Mouse (Mus musculus) C2C12 (cell line): ENCODE results near the gene Mrvi1. TPM values are rescaled to one million over a fixed set of nuclear protein-coding genes. Genes with fewer than 3 reads are reported as not detected.

Experiments used
- H3K27me3 ChIP-seq: one replicate; pipeline ENCODE4 v1.6.1; 2011; ENCODE audit not compliant: control insufficient read depth, insufficient read depth, insufficient read length
- H3K36me3 ChIP-seq: one replicate; pipeline ENCODE4 v1.6.1; 2011; ENCODE audit not compliant: control insufficient read depth, insufficient read depth
- H3K4me3 ChIP-seq: one replicate; pipeline ENCODE4 v1.5.1; 2011; ENCODE audit warnings: mild to moderate bottlenecking, control low read depth; ENCODE audit not compliant: poor library complexity, insufficient read depth, severe bottlenecking
- H3K79me2 ChIP-seq: one replicate; pipeline ENCODE4 v1.6.1; 2011; ENCODE audit not compliant: control insufficient read depth, insufficient read depth
- H3K79me3 ChIP-seq: one replicate; pipeline ENCODE4 v1.6.1; 2011; ENCODE audit warnings: low read depth, control low read depth
- H3ac ChIP-seq: one replicate; pipeline ENCODE3; 2011; ENCODE audit warnings: low read depth; ENCODE audit not compliant: control insufficient read depth, insufficient read length
- CEBPB ChIP-seq: IDR thresholded peaks from one replicate; pipeline ENCODE4 v1.6.1; 2011; ENCODE audit warnings: low read depth, mild to moderate bottlenecking, control low read depth, moderate library complexity
- CTCF ChIP-seq: IDR thresholded peaks from one replicate; pipeline ENCODE4 v1.5.1; 2011; ENCODE audit not compliant: control insufficient read depth, insufficient read depth, insufficient read length
- FOSL1 ChIP-seq: IDR thresholded peaks from one replicate; pipeline ENCODE4 v1.8.0; 2011; ENCODE audit warnings: mild to moderate bottlenecking, low read length; ENCODE audit not compliant: poor library complexity, insufficient read depth, severe bottlenecking
- MAX ChIP-seq: IDR thresholded peaks from one replicate; pipeline ENCODE4 v1.6.1; 2011; ENCODE audit warnings: mild to moderate bottlenecking, control low read depth
- MYOD1 ChIP-seq: IDR thresholded peaks from one replicate; pipeline ENCODE4 v1.6.1; 2011; ENCODE audit warnings: low read depth; ENCODE audit not compliant: control insufficient read depth, insufficient read length
- MYOG ChIP-seq: IDR thresholded peaks from one replicate; pipeline ENCODE4 v1.6.1; 2011; ENCODE audit not compliant: control insufficient read depth, insufficient read length; ENCODE audit errors: extremely low read depth
- USF1 ChIP-seq: IDR thresholded peaks from one replicate; pipeline ENCODE4 v1.6.1; 2011; ENCODE audit warnings: low read depth, mild to moderate bottlenecking, control low read depth, moderate library complexity
- polyA plus RNA-seq: library from polyadenylated mRNA; unstranded; fragments of >200 nt; fragmentation: generic; extraction: Trizol; gene quantifications from one replicate; pipeline ENCODE4 v1.2.1, GENCODE M21; 2012; ENCODE audit warnings: missing spikeins

Gene Mrvi1
- polyA plus RNA-seq, 1 experiment: 0.05 TPM

DNA sequence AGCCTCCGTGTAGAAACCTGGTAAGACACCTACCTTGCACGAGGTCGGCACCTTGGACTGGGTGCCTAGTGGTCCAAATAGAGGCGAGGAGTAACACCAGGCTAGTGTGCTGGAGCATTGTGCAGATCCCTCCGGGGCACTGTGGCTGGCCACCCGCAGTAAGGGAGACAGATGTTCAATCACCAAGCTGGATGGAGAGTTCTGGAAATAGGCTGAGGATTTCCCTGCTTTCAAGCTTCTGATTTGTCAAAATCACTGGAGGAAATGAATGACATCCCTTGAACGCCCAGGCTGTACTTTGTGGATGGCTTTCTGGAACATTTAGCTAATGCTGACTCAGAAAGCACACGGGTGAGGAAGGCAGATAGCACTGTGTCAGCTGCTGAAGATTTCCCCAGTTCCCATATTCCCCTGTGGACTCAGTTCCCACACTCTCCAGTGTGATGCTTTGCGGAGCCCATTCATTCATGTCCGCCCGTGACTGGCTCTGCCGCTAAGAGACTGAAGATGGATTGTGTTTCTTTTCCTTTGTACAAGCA, 119.4 kb downstream of the Mrvi1 start, which contains the start of gene Lyve1:
Gene Lyve1 (minus strand): TSS at position 489 of the 539 bp plus-strand sequence.
- H3K79me2 ChIP-seq: no peaks in the 10 kb centered on the region
- no peak for TF ChIP-seq MAX
- no peak for TF ChIP-seq USF1
- TF ChIP-seq MYOD1: no peak
- no peak for TF ChIP-seq MYOG
- TF ChIP-seq CTCF: no peak
- TF ChIP-seq CEBPB: no peak
- no peak for TF ChIP-seq FOSL1
- H3K4me3 ChIP-seq: no peak within 1 kb of the TSS
- H3ac ChIP-seq: no peak within 1 kb of the TSS
- no peaks in the 10 kb centered on the region for H3K27me3 ChIP-seq
- H3K36me3 ChIP-seq: no peaks in the 10 kb centered on the region
- no peaks in the 10 kb centered on the region for H3K79me3 ChIP-seq

GRCm38 (mm10) chr7:110860129-110860528, 122.1 kb downstream of the Mrvi1 start:
- H3K27me3 ChIP-seq: no peaks in the 10 kb centered on the region
- no peak overlapping the region for H3K4me3 ChIP-seq
- H3ac ChIP-seq: no peak overlapping the region
- no peaks in the 10 kb centered on the region for H3K36me3 ChIP-seq
- no peaks in the 10 kb centered on the region for H3K79me2 ChIP-seq
- H3K79me3 ChIP-seq: no peaks in the 10 kb centered on the region
- TF ChIP-seq FOSL1 (no peak), MYOG (no peak), CEBPB (no peak), MYOD1 (no peak), CTCF (no peak), USF1 (no peak), MAX (no peak)

GRCm38 (mm10) chr7:110855604-110856003, 126.7 kb downstream of the Mrvi1 start:
- no peak overlapping the region for H3ac ChIP-seq
- H3K79me2 ChIP-seq: no peaks in the 10 kb centered on the region
- no peaks in the 10 kb centered on the region for H3K27me3 ChIP-seq
- TF ChIP-seq MYOG (no peak), CTCF (no peak), FOSL1 (no peak), USF1 (no peak), MYOD1 (no peak), CEBPB (no peak), MAX (no peak)
- no peaks in the 10 kb centered on the region for H3K79me3 ChIP-seq
- no peaks in the 10 kb centered on the region for H3K36me3 ChIP-seq
- H3K4me3 ChIP-seq: no peak overlapping the region

DNA sequence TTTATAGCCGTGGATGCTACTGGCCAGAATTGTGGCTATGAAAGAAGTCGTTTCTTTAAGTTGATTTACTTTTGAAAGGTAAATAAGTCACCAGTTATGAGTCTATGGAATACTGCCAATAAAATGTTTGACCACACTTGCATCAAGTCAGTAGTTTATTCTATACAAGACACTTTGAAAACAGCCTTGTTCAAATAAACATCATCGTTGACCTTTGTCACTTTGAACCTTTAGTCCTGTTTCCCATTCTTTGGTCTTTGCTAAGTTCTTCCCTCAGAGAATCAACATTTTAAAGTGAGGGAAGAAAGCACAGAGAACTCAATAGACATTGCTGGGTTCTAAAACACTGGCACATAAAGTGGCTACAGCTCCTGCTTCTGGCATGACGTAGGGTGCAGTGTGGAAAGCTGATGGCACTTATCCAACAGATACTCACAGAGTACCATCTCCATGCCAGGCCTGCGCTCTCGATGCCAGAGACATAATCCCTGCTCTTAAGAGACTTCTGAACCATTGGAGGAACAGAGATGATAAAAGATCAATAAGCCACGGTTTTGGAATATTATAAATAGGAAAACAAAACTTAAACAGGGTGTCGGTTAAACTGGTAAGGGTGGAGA, 127.2 kb downstream of the Mrvi1 start:
- Histone ChIP-seq H3ac (no peak overlapping the region), H3K36me3 (no peaks in the 10 kb centered on the region), H3K27me3 (no peaks in the 10 kb centered on the region), H3K79me2 (no peaks in the 10 kb centered on the region), H3K79me3 (no peaks in the 10 kb centered on the region), H3K4me3 (no peak overlapping the region)
- TF ChIP-seq FOSL1: no peak
- no peak for TF ChIP-seq MYOD1
- no peak for TF ChIP-seq MYOG
- no peak for TF ChIP-seq CTCF
- no peak for TF ChIP-seq CEBPB
- no peak for TF ChIP-seq USF1
- TF ChIP-seq MAX: no peak

- H3K36me3 ChIP-seq: no peaks in the 10 kb centered on the region
- no peak for TF ChIP-seq CTCF
- no peak for TF ChIP-seq USF1
- no peak for TF ChIP-seq MAX
- no peak for TF ChIP-seq MYOG
- no peak for TF ChIP-seq FOSL1
- TF ChIP-seq CEBPB: no peak
- no peak for TF ChIP-seq MYOD1
- no peaks in the 10 kb centered on the region for H3K79me3 ChIP-seq
- no peak overlapping the region for H3ac ChIP-seq
- H3K27me3 ChIP-seq: no peaks in the 10 kb centered on the region
- no peak overlapping the region for H3K4me3 ChIP-seq
- H3K79me2 ChIP-seq: no peaks in the 10 kb centered on the region
Observed at GRCm38 (mm10) chr7:110854519-110854918, 127.7 kb downstream of the Mrvi1 start.

GRCm38 (mm10) chr7:110853611-110854010, 128.7 kb downstream of the Mrvi1 start:
- TF ChIP-seq MAX (no peak), CTCF (no peak), MYOG (no peak), USF1 (no peak), CEBPB (no peak), MYOD1 (no peak), FOSL1 (no peak)
- Histone ChIP-seq H3K79me2 (no peaks in the 10 kb centered on the region), H3ac (no peak overlapping the region), H3K4me3 (no peak overlapping the region), H3K79me3 (no peaks in the 10 kb centered on the region), H3K36me3 (no peaks in the 10 kb centered on the region), H3K27me3 (no peaks in the 10 kb centered on the region)
